Mouse (Mus musculus) heart, postnatal 4 days (tissue): ENCODE data around the gene Flna. TPM values are rescaled to one million over a fixed set of nuclear protein-coding genes. Genes with fewer than 3 reads are reported as not detected.

ENCODE experiments used
- DNase-seq: peaks from one replicate; pipeline ENCODE4 v3.0.0; 2021
- total RNA-seq, 2 experiments: library from RNA; stranded (reverse); gene quantifications; 2 replicates each; pipeline ENCODE4 v1.2.3; 2021

Gene Flna
- 100 to 1,000 TPM; 375 to 378 TPM for total RNA-seq

GRCm38 (mm10) chrX:74249615-74250014 lies at the start of gene Flna:
TSS of gene Flna (minus strand) at chrX:74249820.
- DNase-seq: peak; percentile 79

DNA sequence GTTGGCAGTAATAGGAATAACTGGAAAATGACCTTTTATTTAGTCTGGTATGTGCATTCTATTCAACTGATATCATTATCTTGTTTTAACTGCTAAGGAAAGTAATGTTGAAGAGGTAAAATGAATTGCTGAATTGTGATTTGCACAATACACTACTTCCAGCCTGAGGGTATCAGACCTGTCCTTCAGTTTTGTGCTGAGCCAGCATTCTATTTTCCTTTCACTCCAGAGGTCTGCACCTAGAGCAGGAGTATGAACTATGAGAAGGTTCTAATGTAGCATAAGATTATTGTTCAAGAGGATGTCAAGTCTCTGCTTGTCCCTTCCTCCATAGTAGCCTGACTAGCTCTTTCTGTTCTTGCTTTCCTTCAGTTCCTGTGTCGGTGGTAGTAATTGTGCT lies 48.7 kb upstream of the Flna start:
- DNase-seq: no peak

- DNase-seq: peak; percentile 95
These were observed 47.2 kb upstream of the Flna start, which contains the start of gene Atp6ap1 for GRCm38 (mm10) chrX:74296538-74297448. TSS of gene Atp6ap1 (plus strand) at chrX:74297097.

GRCm38 (mm10) chrX:74293431-74293830 lies 43.8 kb upstream of the Flna start:
- no peak for DNase-seq

DNA sequence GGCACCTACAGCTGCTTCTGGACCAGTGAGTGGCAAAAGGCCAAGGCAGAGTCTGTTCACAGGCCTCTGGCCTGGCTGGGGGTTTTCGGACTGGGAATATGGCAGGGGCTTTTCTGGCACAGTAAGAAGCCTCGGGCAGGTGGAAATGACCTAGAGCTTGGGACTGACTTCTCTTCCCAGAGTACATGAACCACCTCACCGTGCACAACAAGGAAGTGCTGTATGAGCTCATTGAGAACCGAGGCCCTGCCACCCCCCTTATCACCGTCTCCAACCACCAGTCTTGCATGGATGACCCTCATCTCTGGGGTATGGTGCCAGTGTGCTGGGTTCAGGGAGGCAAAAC lies 33.4 kb upstream of the Flna start:
- DNase-seq: no peak

GRCm38 (mm10) chrX:74282395-74283091 lies 32.9 kb upstream of the Flna start:
- DNase-seq: peak; percentile 87

GRCm38 (mm10) chrX:74281732-74282394 lies 32.2 kb upstream of the Flna start, which contains the start of the genes Taz and Dnase1l1:
TSS of gene Taz (plus strand) at chrX:74281912.
TSS of gene Dnase1l1 (minus strand) at chrX:74282337.
- DNase-seq: peak; percentile 76

- no peak for DNase-seq
These were observed 31.6 kb upstream of the Flna start for GRCm38 (mm10) chrX:74281041-74281731.

DNA sequence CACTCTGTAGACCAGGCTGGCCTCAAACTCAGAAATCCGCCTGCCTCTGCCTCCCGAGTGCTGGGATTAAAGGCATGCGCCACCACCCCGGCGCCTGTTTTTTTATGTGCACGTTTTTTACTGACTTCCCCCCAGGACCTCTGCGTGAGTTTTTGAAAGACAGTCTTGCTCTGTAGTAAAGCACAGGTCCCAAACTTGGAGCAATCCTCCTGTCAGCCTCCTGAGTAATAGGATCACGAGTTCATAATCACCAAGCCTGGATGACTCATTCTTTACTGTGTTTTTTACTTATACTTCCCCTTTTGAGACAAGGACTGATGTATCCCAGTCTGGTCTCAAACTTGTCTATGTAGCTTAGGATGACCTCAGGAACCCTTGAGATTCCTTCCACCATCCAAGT lies 28.3 kb upstream of the Flna start:
- no peak for DNase-seq

DNA sequence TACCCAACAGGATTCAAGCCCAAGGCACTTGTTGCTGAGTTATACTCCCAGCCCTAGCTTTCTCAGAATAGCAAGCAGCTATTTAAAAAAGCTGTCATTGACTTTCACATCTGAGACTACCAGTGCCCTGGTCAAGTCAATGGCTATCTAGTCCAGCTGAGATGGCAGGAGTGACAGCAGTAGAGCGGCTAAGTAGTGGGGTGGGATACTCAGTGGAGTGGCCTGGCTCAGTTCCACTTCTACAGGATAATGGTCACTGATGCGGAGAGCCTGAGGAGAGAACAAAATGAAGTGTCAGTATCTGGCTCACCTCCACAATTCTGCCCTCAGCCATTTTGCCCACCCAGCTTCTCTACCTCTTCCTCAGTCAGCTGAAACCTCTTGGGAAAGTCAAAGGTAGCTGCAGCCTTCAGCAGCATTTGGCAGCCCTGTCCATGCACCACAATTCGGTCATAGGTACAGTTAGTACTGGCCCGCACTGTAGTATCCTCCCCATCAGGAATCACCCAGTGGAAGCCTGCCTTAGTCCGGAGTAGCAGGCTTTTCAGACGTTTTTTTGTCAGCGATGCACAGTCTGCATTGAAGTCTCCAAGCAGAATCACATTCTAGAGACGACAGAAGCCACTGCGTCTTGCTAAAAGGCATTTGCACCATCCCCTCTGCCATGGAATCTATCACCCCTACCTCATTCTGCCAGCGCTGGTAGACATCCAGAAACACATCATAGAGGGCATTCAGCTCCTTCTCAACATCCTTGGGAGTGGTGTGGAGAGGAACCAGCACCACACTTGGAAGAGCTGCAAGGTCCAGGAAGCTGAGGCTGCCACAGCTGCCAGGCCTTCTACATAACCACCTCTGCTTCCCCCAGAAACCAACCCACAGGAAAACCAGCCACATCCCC lies 24.1 kb upstream of the Flna start:
- DNase-seq: no peak

GRCm38 (mm10) chrX:74270902-74271551 lies 21.4 kb upstream of the Flna start:
- DNase-seq: peak; percentile 46

- peak; percentile 92 for DNase-seq
These were observed 20.7 kb upstream of the Flna start, which contains the start of gene Rpl10 for GRCm38 (mm10) chrX:74270062-74270901. TSS of gene Rpl10 (plus strand) at chrX:74270812.

DNA sequence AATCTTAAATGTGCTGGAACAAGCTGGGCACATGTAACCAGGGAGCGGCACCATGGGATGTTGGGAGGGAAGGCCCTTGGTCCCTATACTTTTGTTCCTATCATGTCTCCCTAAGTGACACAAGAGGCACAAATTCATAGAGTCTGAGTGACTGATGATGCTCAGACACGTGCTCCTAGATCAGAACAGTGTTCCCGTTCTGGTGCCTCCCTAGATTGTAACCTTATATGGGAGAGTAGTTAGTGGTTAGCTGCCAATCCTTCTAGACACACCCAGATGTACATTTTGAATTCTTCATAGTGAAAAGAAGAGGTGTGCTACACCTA lies 20.1 kb upstream of the Flna start:
- DNase-seq: peak; percentile 12

- no peak for DNase-seq
These were observed 8.1 kb upstream of the Flna start for GRCm38 (mm10) chrX:74257746-74258145.

DNA sequence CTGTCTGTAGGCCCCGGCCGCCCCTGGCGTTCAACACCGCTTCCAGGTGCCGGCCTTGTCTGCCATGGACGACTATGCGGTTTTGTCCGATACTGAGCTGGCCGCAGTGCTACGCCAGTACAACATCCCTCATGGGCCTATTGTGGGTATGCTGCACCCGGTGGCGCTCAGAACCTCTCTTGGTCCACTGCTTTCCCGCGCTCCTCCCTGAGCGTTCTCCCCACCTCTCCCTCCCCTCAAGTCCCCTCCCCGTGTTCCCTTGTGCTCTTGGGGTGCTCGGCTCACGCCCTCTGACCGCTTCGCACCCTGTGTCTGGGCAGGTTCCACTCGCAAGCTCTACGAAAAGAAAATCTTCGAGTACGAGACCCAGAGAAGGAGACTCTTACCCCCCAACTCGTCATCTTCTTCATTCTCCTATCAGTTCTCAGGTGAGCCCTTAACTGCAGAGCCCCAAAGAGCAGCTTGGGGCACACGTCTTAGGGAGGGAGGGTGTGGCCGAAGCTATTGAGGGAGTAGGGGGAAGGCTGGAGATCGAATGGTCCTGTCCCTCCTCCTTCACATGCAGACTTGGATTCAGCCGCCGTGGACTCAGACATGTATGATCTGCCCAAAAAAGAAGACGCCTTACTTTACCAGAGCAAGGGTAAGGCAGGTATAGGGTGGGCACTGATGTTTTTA lies 5.4 kb upstream of the Flna start:
- DNase-seq: no peak

DNA sequence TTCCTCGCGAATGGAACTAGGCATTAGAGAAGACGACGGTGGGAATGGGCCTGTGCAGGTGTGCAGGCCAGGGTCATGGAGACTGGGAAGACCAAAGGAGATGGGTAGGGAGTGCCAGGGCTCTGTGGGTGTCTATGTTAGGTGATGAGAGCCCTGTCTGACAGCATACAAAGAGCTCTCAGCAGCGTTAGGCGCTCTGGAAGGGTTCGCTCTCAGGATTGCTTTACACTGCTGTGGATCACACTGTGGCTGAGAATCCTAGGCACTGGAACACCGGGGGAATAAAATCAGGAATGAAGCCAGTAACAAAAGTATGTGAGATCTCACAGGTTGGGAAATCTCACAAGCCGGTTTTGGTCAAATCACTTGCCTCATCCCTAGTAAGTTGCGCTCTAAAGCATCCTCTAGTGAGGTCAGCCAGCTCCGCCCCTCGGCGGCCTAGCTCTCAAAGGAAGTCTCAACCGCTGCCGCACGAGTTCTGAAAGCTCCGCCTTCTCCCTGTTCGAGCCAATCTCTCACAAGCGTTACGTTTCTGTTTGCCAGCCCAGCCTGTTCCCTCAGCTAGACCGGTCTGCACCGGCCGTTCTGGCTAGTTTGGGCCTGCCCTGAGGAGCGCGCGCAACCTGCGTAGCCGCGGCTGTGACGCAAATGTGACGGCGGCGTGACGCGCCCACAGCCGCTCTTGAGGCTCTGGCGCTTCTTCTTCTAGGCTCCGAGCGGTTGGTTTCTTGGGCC lies 4.7 kb upstream of the Flna start, which contains the start of gene Emd:
Gene Emd (plus strand): TSS at position 535 of the 735 bp plus-strand sequence.
- DNase-seq: peak; percentile 89

DNA sequence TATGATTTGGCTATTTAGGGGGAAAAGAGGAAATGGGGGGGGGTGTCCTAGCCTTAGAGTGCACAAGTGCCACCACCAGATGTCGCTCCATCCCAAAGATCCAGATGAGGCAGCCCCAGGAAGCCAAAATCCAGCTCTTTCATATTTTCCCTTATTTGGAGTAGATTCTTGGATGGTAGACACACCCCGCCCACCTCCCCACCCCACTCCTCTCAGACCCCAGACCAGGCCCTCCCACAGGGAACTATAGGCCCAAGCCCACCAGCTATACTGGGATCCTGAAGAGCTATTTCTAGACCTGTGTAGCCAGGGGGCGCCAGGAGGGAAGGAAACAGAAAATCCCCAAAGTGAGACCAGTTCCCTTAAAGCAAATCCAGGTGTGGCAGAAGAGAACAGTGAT lies 969 bp downstream of the Flna start:
- peak; percentile 81 for DNase-seq

GRCm38 (mm10) chrX:74246693-74247092 lies 2.9 kb downstream of the Flna start:
- DNase-seq: peak; percentile 47
